Mouse (Mus musculus) embryonic fibroblast, embryonic 13.5 days (primary cell): ENCODE data around the gene Ruvbl1.

Experiments used
- CTCF ChIP-seq: IDR thresholded peaks from 2 replicates; pipeline ENCODE4 v1.5.1; 2011; ENCODE audit warnings: mild to moderate bottlenecking, control low read depth, low read length, moderate library complexity, borderline replicate concordance; ENCODE audit not compliant: insufficient read depth
- POLR2A ChIP-seq: IDR thresholded peaks from 2 replicates; pipeline ENCODE4 v1.6.1; 2011; ENCODE audit warnings: low read depth, mild to moderate bottlenecking, control low read depth, low read length, moderate library complexity

- no peak for TF ChIP-seq CTCF
- no peak for TF ChIP-seq POLR2A
These were observed 29.6 kb upstream of the Ruvbl1 start for GRCm38 (mm10) chr6:88435609-88436008.
